Mouse (Mus musculus) stomach, embryonic 15.5 days (tissue): ENCODE results near the gene Shh. TPM values are rescaled to one million over a fixed set of nuclear protein-coding genes. Genes with fewer than 3 reads are reported as not detected.

ENCODE experiments used
- ATAC-seq: fragments of 200-750 bp; cut with Nextera tagmentation; 2 replicates; pipeline ENCODE4 v1.8.0; 2017; ENCODE audit warnings: low read depth, moderate number of reproducible peaks, moderate TSS enrichment; ENCODE audit not compliant: insufficient read depth, low FRiP score
- H3K27ac ChIP-seq: fragments of 300-500 bp; sonication (generic); 2 replicates; pipeline ENCODE4 v1.5.1; 2015; ENCODE audit warnings: mild to moderate bottlenecking, inconsistent platforms
- H3K27me3 ChIP-seq: fragments of 300-500 bp; sonication (generic); replicated peaks from 2 replicates; pipeline ENCODE4 v1.6.1; 2015; ENCODE audit warnings: inconsistent platforms
- H3K36me3 ChIP-seq: fragments of 300-500 bp; sonication (generic); 2 replicates; pipeline ENCODE4 v1.6.1; 2015; ENCODE audit warnings: inconsistent platforms
- H3K4me1 ChIP-seq: fragments of 300-500 bp; sonication (generic); 2 replicates; pipeline ENCODE4 v1.6.1; 2015; ENCODE audit warnings: inconsistent platforms
- H3K4me2 ChIP-seq: fragments of 300-500 bp; sonication (generic); 2 replicates; pipeline ENCODE4 v1.6.1; 2015; ENCODE audit warnings: mild to moderate bottlenecking, inconsistent platforms
- H3K4me3 ChIP-seq: fragments of 300-500 bp; sonication (generic); replicated peaks from 2 replicates; pipeline ENCODE4 v1.5.1; 2015; ENCODE audit warnings: inconsistent platforms
- H3K9ac ChIP-seq: fragments of 300-500 bp; sonication (generic); 2 replicates; pipeline ENCODE4 v1.6.1; 2015; ENCODE audit warnings: inconsistent platforms
- H3K9me3 ChIP-seq: fragments of 300-500 bp; sonication (generic); 2 replicates; pipeline ENCODE4 v1.6.1; 2016; ENCODE audit warnings: inconsistent platforms
- WGBS: fragments of 180-500 bp; shearing (Covaris S2); methylation state at CpG from one replicate; pipeline ENCODE4 v1.1.7; 2015; 5-methylcytosine and 5-hydroxymethylcytosine counted together
- polyA plus RNA-seq: library from polyadenylated mRNA; unstranded; fragments of >200 nt; fragmentation: Nextera tagmentation; extraction: Ambion mirVana; gene quantifications from 2 replicates; pipeline ENCODE4 v1.2.1, GENCODE M21; 2015

Gene Shh
- polyA plus RNA-seq, 1 experiment from 2014 or later: 7.4 TPM

- H3K9me3 ChIP-seq: no peaks in the 10 kb centered on the region
- no peaks in the 10 kb centered on the region for H3K36me3 ChIP-seq
- under 1% methylated on average over 94 of the region's 95 CpGs for WGBS
- no peak for ATAC-seq
- H3K9ac ChIP-seq: no peak overlapping the region
- peak overlapping the region; percentile 52; the same call in 1 of the 2 replicates for H3K27ac ChIP-seq
- H3K4me1 ChIP-seq: peaks cover 14% of the 10 kb centered on the region; the same call in 1 of the 2 replicates
- H3K4me2 ChIP-seq: peak overlapping the region; percentile 69
- H3K27me3 ChIP-seq: peaks cover 72% of the 10 kb centered on the region
- H3K4me3 ChIP-seq: peak overlapping the region; percentile 31
Measured at GRCm38 (mm10) chr5:28457921-28458641, 9.0 kb downstream of the Shh start.

GRCm38 (mm10) chr5:28456366-28456765 is 10.7 kb downstream of the Shh start:
- H3K4me1 ChIP-seq: peaks cover 14% of the 10 kb centered on the region; the same call in 1 of the 2 replicates
- no peaks in the 10 kb centered on the region for H3K36me3 ChIP-seq
- no peak overlapping the region for H3K27ac ChIP-seq
- ATAC-seq: no peak
- no peak overlapping the region for H3K9ac ChIP-seq
- no peak overlapping the region for H3K4me2 ChIP-seq
- no peaks in the 10 kb centered on the region for H3K9me3 ChIP-seq
- WGBS: 85% methylated on average over 1 of the region's 1 CpGs
- H3K27me3 ChIP-seq: peaks cover 56% of the 10 kb centered on the region
- H3K4me3 ChIP-seq: no peak overlapping the region

GRCm38 (mm10) chr5:28455721-28456120 is 11.3 kb downstream of the Shh start:
- H3K4me1 ChIP-seq: peaks cover 14% of the 10 kb centered on the region; the same call in 1 of the 2 replicates
- H3K4me2 ChIP-seq: no peak overlapping the region
- peaks cover 50% of the 10 kb centered on the region for H3K27me3 ChIP-seq
- H3K27ac ChIP-seq: no peak overlapping the region
- no peaks in the 10 kb centered on the region for H3K9me3 ChIP-seq
- H3K9ac ChIP-seq: no peak overlapping the region
- no peak for ATAC-seq
- H3K4me3 ChIP-seq: no peak overlapping the region
- no peaks in the 10 kb centered on the region for H3K36me3 ChIP-seq
- 81% methylated on average over 5 of the region's 5 CpGs for WGBS

- Histone ChIP-seq H3K9ac (no peak overlapping the region), H3K27me3 (peaks cover 38% of the 10 kb centered on the region), H3K9me3 (no peaks in the 10 kb centered on the region), H3K4me3 (no peak overlapping the region), H3K4me1 (peaks cover 10% of the 10 kb centered on the region; the same call in 1 of the 2 replicates), H3K4me2 (no peak overlapping the region), H3K27ac (no peak overlapping the region), H3K36me3 (no peaks in the 10 kb centered on the region)
- WGBS: 88% methylated on average over 6 of the region's 6 CpGs
- ATAC-seq: no peak
Measured at GRCm38 (mm10) chr5:28454546-28454945, 12.5 kb downstream of the Shh start.

- H3K36me3 ChIP-seq: no peaks in the 10 kb centered on the region
- no peak overlapping the region for H3K4me3 ChIP-seq
- WGBS: 46% methylated on average over 3 of the region's 3 CpGs
- peaks cover 28% of the 10 kb centered on the region for H3K27me3 ChIP-seq
- no peak overlapping the region for H3K9ac ChIP-seq
- no peak overlapping the region for H3K27ac ChIP-seq
- H3K9me3 ChIP-seq: no peaks in the 10 kb centered on the region
- H3K4me1 ChIP-seq: peaks cover 8% of the 10 kb centered on the region; the same call in 1 of the 2 replicates
- ATAC-seq: no peak
- no peak overlapping the region for H3K4me2 ChIP-seq
Measured at GRCm38 (mm10) chr5:28453523-28453922, 13.5 kb downstream of the Shh start.

- Histone ChIP-seq H3K4me1 (peaks cover 4% of the 10 kb centered on the region; the same call in 1 of the 2 replicates), H3K9me3 (no peaks in the 10 kb centered on the region), H3K27ac (no peak overlapping the region), H3K36me3 (no peaks in the 10 kb centered on the region), H3K4me3 (no peak overlapping the region), H3K4me2 (no peak overlapping the region), H3K27me3 (peaks cover 23% of the 10 kb centered on the region), H3K9ac (no peak overlapping the region)
- no peak for ATAC-seq
- WGBS: 79% methylated on average over 5 of the region's 5 CpGs
Measured at GRCm38 (mm10) chr5:28453086-28453485, 14.0 kb downstream of the Shh start.

- 29% methylated on average over 6 of the region's 6 CpGs for WGBS
- peak; percentile 72; the same call in 1 of the 2 replicates for ATAC-seq
- Histone ChIP-seq H3K4me2 (no peak overlapping the region), H3K9ac (no peak overlapping the region), H3K4me3 (no peak overlapping the region), H3K27me3 (peaks cover 13% of the 10 kb centered on the region), H3K9me3 (no peaks in the 10 kb centered on the region), H3K36me3 (no peaks in the 10 kb centered on the region), H3K4me1 (no peaks in the 10 kb centered on the region), H3K27ac (no peak overlapping the region)
Measured at GRCm38 (mm10) chr5:28451053-28451638, 15.9 kb downstream of the Shh start.

- Histone ChIP-seq H3K4me3 (no peak overlapping the region), H3K4me1 (no peaks in the 10 kb centered on the region), H3K27ac (no peak overlapping the region), H3K9ac (no peak overlapping the region), H3K36me3 (no peaks in the 10 kb centered on the region), H3K4me2 (no peak overlapping the region), H3K9me3 (no peaks in the 10 kb centered on the region), H3K27me3 (peaks cover 4% of the 10 kb centered on the region; the same call in 1 of the 2 replicates)
- WGBS: 56% methylated on average over 3 of the region's 3 CpGs
- ATAC-seq: no peak
Measured at GRCm38 (mm10) chr5:28450126-28450890, 16.7 kb downstream of the Shh start.

- H3K36me3 ChIP-seq: no peaks in the 10 kb centered on the region
- no peaks in the 10 kb centered on the region for H3K27me3 ChIP-seq
- WGBS: 90% methylated on average over 9 of the region's 9 CpGs
- no peak for ATAC-seq
- H3K9me3 ChIP-seq: no peaks in the 10 kb centered on the region
- H3K27ac ChIP-seq: no peak overlapping the region
- no peaks in the 10 kb centered on the region for H3K4me1 ChIP-seq
- H3K4me3 ChIP-seq: no peak overlapping the region
- H3K4me2 ChIP-seq: no peak overlapping the region
- no peak overlapping the region for H3K9ac ChIP-seq
Measured at GRCm38 (mm10) chr5:28425926-28426325, 41.1 kb downstream of the Shh start.

- Histone ChIP-seq H3K9ac (no peak overlapping the region), H3K9me3 (no peaks in the 10 kb centered on the region), H3K4me3 (no peak overlapping the region), H3K27me3 (no peaks in the 10 kb centered on the region), H3K36me3 (peaks cover 1% of the 10 kb centered on the region; the same call in 1 of the 2 replicates), H3K4me2 (no peak overlapping the region), H3K4me1 (no peaks in the 10 kb centered on the region), H3K27ac (no peak overlapping the region)
- ATAC-seq: no peak
- whole genome bisulfite sequencing: 65% methylated on average over 4 of the region's 4 CpGs
Measured at GRCm38 (mm10) chr5:28423781-28424180, 43.3 kb downstream of the Shh start.

- Histone ChIP-seq H3K36me3 (peaks cover 19% of the 10 kb centered on the region), H3K4me3 (no peak overlapping the region), H3K27ac (no peak overlapping the region), H3K4me2 (no peak overlapping the region), H3K27me3 (no peaks in the 10 kb centered on the region), H3K4me1 (no peaks in the 10 kb centered on the region), H3K9ac (no peak overlapping the region), H3K9me3 (no peaks in the 10 kb centered on the region)
- no peak for ATAC-seq
- 89% methylated on average over 12 of the region's 12 CpGs for WGBS
Measured at GRCm38 (mm10) chr5:28419640-28420265, 47.3 kb downstream of the Shh start.
